Mouse (Mus musculus) hindbrain, embryonic 11.5 days (tissue): Measurements from ENCODE around the gene Tmtc4. TPM values are rescaled to one million over a fixed set of nuclear protein-coding genes. Genes with fewer than 3 reads are reported as not detected.

ENCODE experiments used
- ATAC-seq: fragments of 200-750 bp; cut with Nextera tagmentation; 2 replicates; pipeline ENCODE4 v1.8.0; 2017; ENCODE audit warnings: mild to moderate bottlenecking, moderate TSS enrichment, moderate library complexity; ENCODE audit not compliant: low FRiP score
- DNase-seq: peaks from one replicate; pipeline ENCODE4 v3.0.0-alpha.2; 2015; ENCODE audit warnings: low spot score
- H3K27ac ChIP-seq: fragments of 300-500 bp; sonication (generic); 2 replicates; pipeline ENCODE4 v1.5.1; 2014; ENCODE audit warnings: mild to moderate bottlenecking, low read depth, low read length
- H3K27me3 ChIP-seq: fragments of 300-500 bp; sonication (generic); 2 replicates; pipeline ENCODE4 v1.6.1; 2014; ENCODE audit warnings: mild to moderate bottlenecking, low read length, moderate library complexity, mixed read lengths; ENCODE audit not compliant: control insufficient read depth, insufficient read depth
- H3K36me3 ChIP-seq: fragments of 300-500 bp; sonication (generic); 2 replicates; pipeline ENCODE4 v1.6.1; 2014; ENCODE audit warnings: mild to moderate bottlenecking, low read length, moderate library complexity, mixed read lengths; ENCODE audit not compliant: control insufficient read depth, insufficient read depth
- H3K4me1 ChIP-seq: fragments of 300-500 bp; sonication (generic); replicated peaks from 2 replicates; pipeline ENCODE4 v1.6.1; 2014; ENCODE audit warnings: low read length, mixed read lengths; ENCODE audit not compliant: control insufficient read depth, insufficient read depth
- H3K4me2 ChIP-seq: fragments of 300-500 bp; sonication (generic); replicated peaks from 2 replicates; pipeline ENCODE4 v1.6.1; 2014; ENCODE audit warnings: mild to moderate bottlenecking, low read depth, low read length
- H3K4me3 ChIP-seq: fragments of 300-500 bp; sonication (generic); 2 replicates; pipeline ENCODE4 v1.5.1; 2014; ENCODE audit warnings: low read depth, low read length
- H3K9ac ChIP-seq: fragments of 300-500 bp; sonication (generic); 2 replicates; pipeline ENCODE4 v1.6.1; 2014; ENCODE audit warnings: low read depth, low read length
- H3K9me3 ChIP-seq: fragments of 300-500 bp; sonication (generic); 2 replicates; pipeline ENCODE4 v1.6.1; 2016; ENCODE audit warnings: low read length; ENCODE audit not compliant: control insufficient read depth
- whole genome bisulfite sequencing: fragments of 180-500 bp; shearing (Covaris S2); extraction: QIAGEN DNeasy Blood & Tissue Kit; methylation state at CpG from one replicate; pipeline ENCODE4 v1.1.7; 2014; 5-methylcytosine and 5-hydroxymethylcytosine counted together
- polyA plus RNA-seq: library from polyadenylated mRNA; unstranded; fragments of >200 nt; fragmentation: Nextera tagmentation; extraction: Ambion mirVana; gene quantifications from 2 replicates; pipeline ENCODE4 v1.2.1, GENCODE M21; 2014

Gene Tmtc4
- polyA plus RNA-seq, 1 experiment from 2014 or later = 40.0 TPM

DNA sequence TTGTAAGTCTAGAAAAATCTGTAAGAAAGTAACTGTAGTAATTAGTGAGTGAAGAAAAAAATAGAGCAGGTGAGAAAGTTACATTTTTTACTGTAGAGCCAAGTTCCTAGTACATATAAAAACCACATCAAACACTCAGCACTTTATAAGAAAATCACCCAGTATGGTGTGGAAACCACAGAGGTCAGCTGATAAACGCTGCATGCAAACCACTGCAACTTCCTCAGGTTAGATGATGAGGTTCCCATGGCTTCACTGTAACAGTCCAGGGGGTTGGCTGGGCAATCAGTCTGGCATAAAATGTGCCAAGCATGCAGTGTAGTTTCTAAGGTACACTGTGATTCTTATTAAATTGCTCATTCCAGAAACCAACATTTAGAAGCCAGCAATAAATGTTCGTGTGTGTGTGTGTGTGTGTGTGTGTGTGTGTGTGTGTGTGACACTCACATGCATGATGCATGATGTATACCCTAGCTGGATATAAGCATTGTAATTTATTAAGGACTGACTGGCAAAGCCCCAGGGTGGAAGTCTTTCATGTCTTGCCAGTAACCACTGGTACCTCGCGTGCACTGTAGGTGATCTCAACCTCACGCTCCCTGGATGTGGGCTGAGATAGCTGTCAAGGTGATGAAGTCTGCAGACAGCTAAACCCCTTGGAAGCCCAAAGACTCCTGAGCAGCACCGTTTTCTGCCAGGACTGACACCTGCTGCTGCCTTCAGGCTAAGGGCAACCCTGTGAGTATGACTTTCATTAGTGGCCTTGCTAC is 32.0 kb downstream of the Tmtc4 start:
- 85% methylated on average over 6 of the region's 6 CpGs for WGBS
- H3K4me2 ChIP-seq = no peak overlapping the region
- no peak overlapping the region for H3K27ac ChIP-seq
- H3K27me3 ChIP-seq = no peaks in the 10 kb centered on the region
- H3K9ac ChIP-seq = no peak overlapping the region
- no peaks in the 10 kb centered on the region for H3K4me1 ChIP-seq
- DNase-seq = no peak
- no peaks in the 10 kb centered on the region for H3K36me3 ChIP-seq
- H3K9me3 ChIP-seq = no peaks in the 10 kb centered on the region
- no peak for ATAC-seq
- H3K4me3 ChIP-seq = no peak overlapping the region

DNA sequence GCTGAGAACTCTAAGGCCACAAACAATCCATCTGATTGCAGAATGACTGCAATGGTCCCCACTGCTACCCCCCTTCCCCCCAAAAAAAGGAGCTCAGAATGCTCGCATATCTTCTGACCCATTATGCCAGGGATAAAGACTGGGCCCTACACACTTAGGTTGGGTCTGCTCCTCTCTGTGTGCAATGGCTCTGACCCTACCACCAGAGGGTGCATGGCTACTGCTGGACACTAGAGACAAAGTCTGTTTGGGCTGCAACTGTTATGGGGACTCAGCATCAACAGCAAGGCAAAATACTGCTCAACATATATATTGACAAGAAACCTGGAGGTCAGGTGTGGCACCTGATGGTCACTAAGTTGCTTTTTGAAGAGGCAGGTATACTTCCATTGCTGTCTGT is 32.9 kb downstream of the Tmtc4 start:
- Histone ChIP-seq H3K9me3 (no peaks in the 10 kb centered on the region), H3K27ac (no peak overlapping the region), H3K4me3 (no peak overlapping the region), H3K9ac (no peak overlapping the region), H3K4me1 (no peaks in the 10 kb centered on the region), H3K27me3 (no peaks in the 10 kb centered on the region), H3K36me3 (no peaks in the 10 kb centered on the region), H3K4me2 (no peak overlapping the region)
- DNase-seq (no peak), ATAC-seq (no peak)
- WGBS = 90% methylated on average over 1 of the region's 1 CpGs

DNA sequence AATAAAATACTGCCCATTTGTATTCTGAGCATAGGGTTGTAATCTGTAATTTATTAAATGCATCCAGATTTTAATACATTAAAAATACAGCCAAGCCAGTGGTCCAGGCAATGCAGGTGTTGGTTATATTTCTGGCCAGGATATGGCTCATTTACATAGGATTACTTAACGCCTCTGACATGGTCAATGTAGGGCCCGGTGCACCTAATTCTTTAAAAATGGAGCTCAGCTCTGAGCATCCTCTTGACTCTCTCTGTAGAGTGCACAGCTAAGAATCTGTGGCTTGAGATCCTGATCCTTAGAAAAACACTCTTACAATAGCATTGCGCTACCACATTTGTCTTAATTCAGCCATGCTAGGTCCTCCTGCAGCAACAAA is 40.4 kb downstream of the Tmtc4 start:
- DNase-seq = no peak
- WGBS = 97% methylated on average over 3 of the region's 3 CpGs
- H3K4me1 ChIP-seq = no peaks in the 10 kb centered on the region
- no peak overlapping the region for H3K4me3 ChIP-seq
- no peak overlapping the region for H3K4me2 ChIP-seq
- no peak overlapping the region for H3K9ac ChIP-seq
- no peak overlapping the region for H3K27ac ChIP-seq
- no peaks in the 10 kb centered on the region for H3K36me3 ChIP-seq
- no peaks in the 10 kb centered on the region for H3K27me3 ChIP-seq
- ATAC-seq = peak; percentile 49
- H3K9me3 ChIP-seq = no peaks in the 10 kb centered on the region

DNA sequence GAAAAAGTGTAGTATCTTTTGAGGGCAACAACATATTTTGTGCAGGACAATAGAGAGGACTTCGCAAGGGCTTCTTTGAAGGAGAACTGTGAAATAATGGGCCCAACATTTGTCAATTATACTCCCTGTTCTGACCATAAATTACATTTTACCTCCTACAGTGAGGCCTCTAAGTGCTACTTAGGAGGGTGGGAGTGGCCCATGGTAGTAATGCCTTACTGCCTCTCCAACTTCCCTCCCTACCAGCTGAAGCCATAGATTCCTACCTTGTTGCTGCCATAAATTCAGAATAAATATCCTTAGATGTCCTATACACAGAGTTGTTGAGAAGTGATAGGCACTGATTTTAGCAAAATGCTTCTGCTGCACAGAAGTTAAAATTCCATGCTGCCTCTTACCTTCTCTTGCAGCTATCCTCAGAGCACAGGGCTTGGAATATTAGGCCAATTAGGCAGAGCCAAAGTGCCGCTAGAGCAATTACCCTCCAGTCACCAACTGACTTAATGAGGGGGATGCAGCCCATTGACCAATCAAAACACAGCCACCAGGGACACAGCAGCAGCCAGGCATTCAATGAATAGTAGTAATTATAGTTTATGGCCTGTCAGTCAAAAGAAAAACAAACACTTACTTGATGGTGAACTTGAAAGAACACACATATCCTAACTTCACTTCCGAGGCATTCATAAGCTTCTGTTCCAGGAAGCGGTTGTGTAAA is 40.9 kb downstream of the Tmtc4 start:
- peak; percentile 6 for DNase-seq
- Histone ChIP-seq H3K27ac (no peak overlapping the region), H3K27me3 (no peaks in the 10 kb centered on the region), H3K9ac (no peak overlapping the region), H3K4me3 (no peak overlapping the region), H3K4me2 (no peak overlapping the region), H3K4me1 (no peaks in the 10 kb centered on the region), H3K36me3 (no peaks in the 10 kb centered on the region), H3K9me3 (no peaks in the 10 kb centered on the region)
- 81% methylated on average over 4 of the region's 4 CpGs for WGBS
- peak; percentile 80 for ATAC-seq

DNA sequence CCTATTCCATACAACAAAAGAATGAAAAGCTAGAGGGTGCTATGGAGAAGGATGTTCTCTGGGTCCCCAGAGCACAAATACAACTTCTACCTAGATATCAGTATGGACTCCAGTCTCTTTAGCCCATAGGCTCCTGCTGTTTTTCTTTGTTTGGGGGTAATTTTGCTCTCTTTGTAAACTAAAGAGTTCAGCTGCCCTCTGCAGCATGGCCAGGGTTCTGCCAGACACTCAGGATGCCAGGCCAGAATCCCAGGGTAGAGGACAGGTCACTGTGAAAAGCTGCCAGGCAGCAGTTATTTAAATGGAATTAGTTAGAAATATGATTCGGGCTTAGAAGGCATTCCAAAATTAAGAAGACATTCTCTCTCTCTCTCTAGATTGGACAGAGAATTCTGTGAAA is 47.4 kb downstream of the Tmtc4 start:
- 83% methylated on average over 1 of the region's 1 CpGs for WGBS
- no peak for ATAC-seq

DNA sequence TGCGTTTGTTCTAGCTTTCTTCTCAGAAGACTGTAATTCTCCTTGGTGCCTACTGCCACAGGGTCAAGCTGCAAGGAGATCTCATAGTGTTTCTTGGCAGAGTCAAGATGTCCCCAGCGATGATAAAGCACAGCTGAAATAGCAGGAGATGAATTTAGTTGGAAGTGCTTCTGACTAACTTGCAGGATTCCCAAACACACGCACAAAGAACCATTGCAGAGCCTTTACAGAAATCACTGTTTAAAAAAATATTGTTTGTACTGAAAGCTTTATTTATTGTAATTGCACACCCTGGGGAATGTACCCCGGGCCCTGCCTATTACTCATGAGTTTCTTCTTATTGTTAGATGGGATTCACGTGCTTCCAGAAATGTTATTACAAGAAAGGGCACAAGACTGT is 63.8 kb downstream of the Tmtc4 start:
- Histone ChIP-seq H3K4me2 (no peak overlapping the region), H3K27me3 (no peaks in the 10 kb centered on the region), H3K4me1 (no peaks in the 10 kb centered on the region), H3K36me3 (peaks cover 3% of the 10 kb centered on the region; the same call in 1 of the 2 replicates), H3K9me3 (no peaks in the 10 kb centered on the region), H3K9ac (no peak overlapping the region), H3K4me3 (no peak overlapping the region), H3K27ac (no peak overlapping the region)
- 80% methylated on average over 5 of the region's 5 CpGs for WGBS
- no peak for ATAC-seq
- no peak for DNase-seq

More for the DNA sequence above, 47.4 kb downstream of the Tmtc4 start:
- Histone ChIP-seq H3K27me3 (no peaks in the 10 kb centered on the region), H3K9me3 (no peaks in the 10 kb centered on the region), H3K27ac (no peak overlapping the region), H3K9ac (no peak overlapping the region), H3K36me3 (no peaks in the 10 kb centered on the region), H3K4me3 (no peak overlapping the region), H3K4me2 (no peak overlapping the region), H3K4me1 (no peaks in the 10 kb centered on the region)
- no peak for DNase-seq

DNA sequence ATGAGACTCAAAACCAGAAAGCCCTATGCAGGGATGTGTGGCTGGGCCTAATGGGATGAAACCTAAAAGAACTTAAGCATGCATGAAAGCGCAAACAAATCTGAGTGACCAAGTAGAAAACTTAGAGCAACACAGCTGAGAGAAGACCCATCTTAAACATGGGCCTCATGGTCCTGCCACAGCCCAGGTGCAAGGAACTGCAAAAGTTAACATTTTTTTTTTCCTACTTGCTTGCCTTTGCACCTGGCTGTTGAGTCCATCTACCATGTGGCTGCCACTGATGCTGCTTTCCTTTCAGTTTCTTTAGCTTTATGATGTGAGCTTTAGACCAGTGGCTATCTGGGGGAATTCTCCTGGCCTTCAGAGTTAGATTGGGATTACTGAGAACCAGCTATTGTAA is 66.2 kb downstream of the Tmtc4 start:
- Histone ChIP-seq H3K36me3 (peaks cover 3% of the 10 kb centered on the region; the same call in 1 of the 2 replicates), H3K9me3 (no peaks in the 10 kb centered on the region), H3K9ac (no peak overlapping the region), H3K4me1 (no peaks in the 10 kb centered on the region), H3K4me3 (no peak overlapping the region), H3K27me3 (no peaks in the 10 kb centered on the region), H3K27ac (no peak overlapping the region), H3K4me2 (no peak overlapping the region)
- DNase-seq (no peak), ATAC-seq (no peak)
- WGBS = 97% methylated on average over 1 of the region's 1 CpGs

DNA sequence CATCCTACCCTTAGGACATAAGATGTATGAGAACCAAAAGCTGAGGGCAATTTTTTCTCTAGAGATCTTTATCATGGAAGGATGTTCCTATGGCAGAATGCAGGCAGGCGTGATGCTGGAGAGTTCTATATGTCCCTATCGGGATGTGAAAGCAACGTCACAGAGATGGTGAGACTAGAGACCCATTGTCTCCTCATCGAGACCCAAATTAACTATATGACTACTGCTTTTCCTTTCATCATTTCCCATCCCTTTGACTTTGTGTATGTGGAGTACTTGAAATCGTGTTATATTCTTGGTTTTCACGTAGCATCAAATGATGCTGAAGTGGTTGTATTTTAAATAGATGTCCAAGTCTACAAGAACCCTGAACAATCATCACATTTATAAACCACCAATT is 70.2 kb downstream of the Tmtc4 start, which contains the start of gene Ggact:
TSS of gene Ggact (minus strand) at position 101 of the 400 bp plus-strand sequence.
- DNase-seq (no peak), ATAC-seq (no peak)
- no peak within 1 kb of the TSS for H3K27ac ChIP-seq
- H3K4me1 ChIP-seq = no peaks in the 10 kb centered on the region
- H3K36me3 ChIP-seq = no peaks in the 10 kb centered on the region
- peak within 1 kb of the TSS; percentile 61 for H3K9ac ChIP-seq
- H3K27me3 ChIP-seq = no peaks in the 10 kb centered on the region
- H3K4me3 ChIP-seq = peak within 1 kb of the TSS; percentile 66
- 86% methylated on average over 6 of the region's 6 CpGs for WGBS
- peak within 1 kb of the TSS; percentile 66 for H3K4me2 ChIP-seq
- H3K9me3 ChIP-seq = no peaks in the 10 kb centered on the region
